Mouse (Mus musculus) spleen, postnatal 4 days (tissue): ENCODE measurements around the gene Cmtr1.
"Not testable (repeated sequence)": the region's sequence is repeated elsewhere in the genome, so short reads cannot be mapped to it uniquely, and the experiment has no call there.

Experiments
- DNase-seq, 2 experiments: peaks; one replicate each; pipeline ENCODE4 v3.0.0; 2022; ENCODE audit warnings: low spot score in 2 of 2

Cmtr1 gene

DNA sequence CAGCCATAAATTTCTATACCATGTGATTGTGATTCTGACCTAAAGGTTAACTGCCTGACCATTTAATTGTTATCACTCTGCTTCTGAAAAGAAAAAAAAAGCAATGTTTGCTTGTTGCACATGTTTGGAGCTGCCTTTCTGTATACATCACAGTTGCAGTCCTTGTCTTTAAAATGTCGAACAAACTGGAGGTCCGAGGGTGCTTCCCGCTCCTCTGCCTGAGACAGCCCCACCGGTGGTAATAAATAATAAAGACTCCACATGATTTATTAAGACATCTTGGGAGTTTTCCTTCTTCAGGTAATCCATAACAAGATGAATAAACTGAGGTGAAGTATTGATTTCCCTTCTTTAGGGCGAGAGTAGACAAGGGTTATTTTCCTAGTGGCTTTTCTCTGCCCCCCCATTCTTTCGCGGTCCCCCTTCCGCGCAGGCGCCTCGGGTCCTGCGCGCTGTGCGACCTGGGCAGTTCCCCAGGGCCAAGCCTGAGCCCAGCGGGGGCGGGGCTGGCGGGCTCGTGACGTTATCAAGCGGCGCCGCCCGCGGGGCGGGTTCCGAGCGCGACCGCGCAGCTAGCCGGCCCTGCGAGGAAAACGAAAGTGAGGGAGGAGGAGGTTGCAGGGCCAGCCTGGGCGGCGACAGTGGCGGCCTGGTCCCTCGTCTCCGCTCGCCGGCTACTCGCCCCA lies at the start of gene Cmtr1:
Cmtr1 (plus strand) TSS at position 520 of the 686 bp plus-strand sequence.
- DNase-seq: peak; percentile 98 to 99

DNA sequence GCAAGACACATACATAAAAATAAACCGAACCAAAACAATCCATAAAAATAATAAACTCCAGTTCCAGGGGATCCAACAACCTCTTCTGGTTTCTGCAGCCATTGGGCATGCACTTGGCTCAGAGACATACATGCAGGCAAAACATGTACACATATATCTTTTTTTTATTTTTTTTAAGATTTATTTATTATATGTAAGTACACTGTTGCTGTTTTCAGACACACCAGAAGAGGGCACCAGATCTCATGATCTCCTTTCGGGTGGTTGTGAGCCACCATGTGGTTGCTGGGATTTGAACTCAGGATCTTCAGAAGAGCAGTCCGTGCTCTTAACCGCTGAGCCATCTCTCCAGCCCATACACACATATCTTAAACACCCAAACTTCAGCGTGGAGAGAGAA lies 46.9 kb upstream of the Cmtr1 start:
- DNase-seq: not testable (repeated sequence)

DNA sequence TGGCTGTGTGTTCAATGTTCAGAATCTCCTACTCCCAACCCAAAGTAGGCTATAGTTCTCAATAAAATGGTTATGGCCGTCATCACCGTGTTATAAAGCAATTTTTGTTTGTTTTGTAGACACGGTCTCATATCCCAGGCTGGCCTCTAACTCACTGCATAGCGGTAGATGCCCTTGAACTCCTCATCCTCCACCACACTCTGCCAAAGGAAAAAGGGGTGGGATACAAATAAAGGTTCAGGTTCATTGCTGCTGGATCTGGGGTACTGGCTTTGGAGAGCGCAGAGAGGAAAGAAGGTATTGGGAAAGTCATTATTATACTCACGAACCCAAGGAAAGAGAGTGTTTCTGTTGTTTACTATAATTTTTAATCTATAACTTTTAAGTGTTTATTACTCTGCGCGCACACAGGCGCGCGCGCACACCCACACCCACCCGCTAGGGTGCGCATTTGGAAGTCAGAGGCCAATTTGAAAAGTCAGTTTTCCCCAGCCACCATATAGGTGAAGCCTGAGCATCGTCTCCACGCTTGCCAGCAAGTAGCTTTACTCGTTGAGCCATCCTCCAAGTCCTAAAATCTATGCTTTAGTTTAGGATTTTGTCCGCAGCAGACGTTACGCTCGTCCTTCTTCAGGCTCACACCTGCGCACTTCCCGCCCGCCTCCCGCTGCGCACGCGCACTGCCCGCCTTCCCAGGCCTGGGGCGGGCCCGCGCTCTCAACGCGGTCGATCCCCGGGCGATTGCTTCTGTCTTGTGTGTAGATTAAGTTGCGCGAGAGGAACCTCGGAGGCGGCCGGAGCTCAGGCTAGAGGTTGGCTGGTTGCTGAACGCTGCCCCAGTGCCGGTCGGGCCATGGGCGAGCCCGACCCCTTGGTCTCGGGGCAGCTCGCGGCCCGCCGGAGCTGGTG lies 46.0 kb upstream of the Cmtr1 start, which contains the start of the genes Rnf8 and Gm28043:
Rnf8 (plus strand) TSS at position 676 of the 909 bp plus-strand sequence.
Gm28043 (plus strand) TSS at position 762 of the 909 bp plus-strand sequence.
- DNase-seq: peak; percentile 95 to 99

DNA sequence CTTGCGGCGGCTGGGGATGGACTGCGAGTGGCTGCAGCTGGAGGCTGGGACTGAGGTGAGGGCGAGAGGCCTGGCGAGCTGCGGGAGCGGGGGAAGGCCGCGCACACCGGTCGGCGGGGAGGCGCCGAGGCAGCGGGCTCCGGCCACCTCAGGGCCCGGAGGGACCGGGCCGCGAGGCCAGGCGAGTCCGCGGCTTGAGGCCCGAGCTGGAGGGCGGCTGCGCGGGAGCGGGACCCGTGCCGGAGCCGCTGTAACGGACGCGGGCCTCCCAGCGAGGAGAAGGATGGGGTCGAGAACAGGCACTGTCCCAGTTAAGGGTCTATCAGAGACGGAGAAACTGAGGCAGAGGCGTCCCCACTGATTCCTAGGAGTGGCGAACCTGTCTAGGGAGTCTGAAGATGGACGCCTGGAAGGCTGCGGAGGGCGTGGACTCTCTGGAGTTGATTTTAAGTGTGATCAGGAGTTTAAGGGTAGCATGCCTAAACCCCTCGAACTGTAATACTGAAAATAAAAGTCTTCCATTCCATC lies 45.3 kb upstream of the Cmtr1 start:
- DNase-seq: no peak

DNA sequence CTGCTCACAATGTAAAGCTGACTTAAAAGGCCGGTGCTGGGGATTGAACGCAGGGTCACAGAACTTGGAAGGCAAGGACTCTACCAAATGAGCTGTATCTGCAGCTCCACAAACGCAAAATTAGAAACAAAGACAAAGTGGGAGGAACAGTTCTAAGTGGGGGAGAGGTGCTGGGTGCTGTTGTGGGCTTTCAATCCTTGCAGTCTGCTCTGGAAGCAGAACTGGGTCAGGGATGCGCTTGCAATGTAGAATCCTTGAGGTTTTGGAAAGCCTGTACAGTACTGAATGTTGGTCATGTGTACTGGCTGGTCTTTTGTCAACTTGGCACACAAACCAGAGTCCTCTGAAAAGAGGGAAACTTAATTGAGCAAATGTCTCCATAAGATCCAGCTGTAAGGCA lies 44.8 kb upstream of the Cmtr1 start:
- DNase-seq: no peak

DNA sequence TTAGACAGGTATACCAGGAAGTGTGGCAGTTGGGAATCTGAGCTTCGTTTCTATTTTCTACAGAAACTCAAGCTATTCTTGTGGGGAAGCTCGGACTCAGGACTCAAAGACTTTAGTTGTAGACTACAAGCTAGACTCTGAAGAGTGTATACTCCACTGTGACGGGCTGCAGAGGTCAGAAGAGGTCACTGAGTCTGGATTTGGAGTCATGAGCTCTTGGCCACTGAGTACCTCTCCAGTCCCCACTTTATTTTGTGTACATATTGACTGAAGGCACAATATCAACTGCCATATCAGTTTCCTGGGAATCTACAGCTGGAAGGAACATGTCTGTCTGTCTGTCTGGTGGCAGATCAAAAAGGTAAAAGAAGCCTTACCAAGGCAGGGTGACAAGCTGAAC lies 41.2 kb upstream of the Cmtr1 start:
- no peak for DNase-seq

DNA sequence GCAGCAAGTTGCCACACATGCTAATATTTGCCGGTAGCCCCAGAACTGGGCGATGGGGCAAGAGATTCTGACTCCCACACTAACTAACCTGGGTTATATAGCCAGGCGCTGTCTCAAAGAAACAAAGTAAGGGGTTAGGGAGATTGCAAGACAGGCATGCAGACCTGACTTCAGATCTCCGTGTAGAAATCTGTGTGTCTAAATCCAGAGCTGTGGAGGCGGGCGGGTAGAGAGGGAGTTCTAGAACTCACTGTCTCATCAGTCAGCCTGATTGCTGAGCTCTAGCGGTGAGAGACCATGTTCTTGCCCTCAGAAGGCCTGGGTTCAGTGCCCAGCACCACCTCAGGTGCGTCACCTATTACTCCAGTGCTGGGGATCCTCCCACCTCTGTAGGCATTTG lies 36.9 kb upstream of the Cmtr1 start:
- DNase-seq: no peak

DNA sequence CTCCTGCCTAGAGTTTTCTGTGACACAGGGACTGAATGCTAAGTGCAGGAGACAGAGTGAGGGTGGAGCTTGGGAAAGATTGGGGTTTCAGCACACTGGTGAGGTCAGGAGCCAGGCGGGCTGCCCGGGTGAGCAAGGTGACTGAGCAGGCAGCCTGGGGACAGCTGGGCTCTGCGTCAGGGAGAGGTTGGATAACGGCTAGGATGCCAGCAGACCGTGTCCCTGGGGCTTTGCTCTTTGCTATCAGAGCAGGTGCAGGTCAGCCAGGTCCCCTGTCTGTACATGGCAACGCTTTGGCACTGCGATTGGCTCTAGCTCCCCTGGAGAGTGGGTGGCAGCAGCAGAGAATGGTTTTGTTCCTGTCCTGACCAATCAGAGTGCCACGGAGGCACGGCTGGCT lies 33.1 kb upstream of the Cmtr1 start:
- DNase-seq: no peak

DNA sequence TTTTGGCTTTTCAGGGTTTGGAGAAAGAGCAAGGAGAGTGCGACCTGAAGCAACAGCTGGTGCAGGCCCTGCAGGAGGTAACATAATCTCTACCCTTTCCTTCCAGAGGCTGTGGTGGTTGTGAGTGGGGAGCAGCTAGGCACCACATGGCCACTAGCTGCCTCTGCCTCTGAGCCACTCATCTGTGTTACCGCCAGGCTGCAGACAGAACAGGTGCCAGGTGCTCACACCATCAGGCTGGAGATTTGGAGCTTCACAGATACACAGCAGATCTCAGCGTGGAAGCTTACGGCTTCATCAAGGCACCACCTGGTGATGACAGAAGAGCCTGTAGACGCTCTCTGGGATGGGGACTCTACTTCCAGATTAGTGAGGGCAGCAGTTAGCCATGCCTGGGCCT lies 31.4 kb upstream of the Cmtr1 start:
- DNase-seq: no peak

DNA sequence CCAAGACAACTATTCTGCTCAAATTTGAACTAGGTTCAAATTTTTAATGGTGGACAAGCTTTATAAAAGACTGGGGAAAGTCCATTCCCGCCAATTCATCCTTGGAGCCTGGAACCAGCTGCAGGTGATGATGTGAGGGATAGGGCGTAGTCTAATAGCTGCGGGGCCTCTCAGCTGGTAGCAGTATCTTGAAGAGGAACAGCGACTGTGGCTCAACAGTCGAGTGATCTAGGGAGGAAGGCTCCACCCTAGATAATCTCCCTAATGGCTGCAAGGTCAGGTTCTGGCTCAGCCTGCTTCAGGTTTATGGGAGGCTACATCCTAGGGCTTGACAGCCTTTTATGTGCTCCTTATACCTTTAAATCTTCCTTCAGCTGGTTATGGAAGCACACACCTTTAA lies 30.8 kb upstream of the Cmtr1 start:
- DNase-seq: no peak

DNA sequence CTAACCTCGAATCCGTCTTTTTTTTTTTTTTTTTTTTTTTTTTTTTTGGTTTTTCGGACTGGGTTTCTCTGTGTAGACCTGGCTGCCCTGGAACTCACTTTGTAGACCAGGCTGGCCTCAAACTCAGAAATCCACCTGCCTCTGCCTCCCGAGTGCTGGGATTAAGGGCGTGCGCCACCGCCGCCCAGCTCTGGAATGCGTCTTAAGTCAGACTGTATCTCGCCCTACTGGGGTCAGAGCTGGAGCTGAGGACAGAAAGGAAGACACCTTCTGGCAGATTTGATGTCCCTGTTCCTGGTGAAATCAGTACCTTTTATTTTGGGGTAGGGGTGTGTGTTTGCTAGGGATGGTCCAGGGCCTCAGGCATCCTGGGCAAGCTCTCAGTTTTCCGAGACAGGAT lies 28.1 kb upstream of the Cmtr1 start:
- DNase-seq: no peak

DNA sequence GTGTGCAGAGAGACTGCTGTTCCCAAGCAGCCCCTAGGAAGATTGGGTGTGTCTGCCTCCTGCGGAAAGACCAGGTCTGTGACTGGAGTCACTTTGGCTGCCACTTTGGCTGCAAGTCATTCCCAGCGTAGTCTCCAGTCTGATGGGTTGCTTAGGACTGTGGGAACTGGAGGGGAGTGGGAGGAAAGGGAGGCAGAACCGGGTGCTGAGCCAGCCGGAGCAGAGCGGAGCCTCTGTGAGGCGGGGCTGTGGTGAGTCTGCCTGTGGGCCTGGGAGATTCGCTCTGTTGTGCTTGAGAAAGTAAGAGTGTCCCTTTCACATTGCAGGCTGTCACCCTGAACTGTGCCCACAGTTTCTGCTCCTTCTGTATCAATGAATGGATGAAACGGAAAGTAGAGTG lies 24.9 kb upstream of the Cmtr1 start:
- DNase-seq: no peak

DNA sequence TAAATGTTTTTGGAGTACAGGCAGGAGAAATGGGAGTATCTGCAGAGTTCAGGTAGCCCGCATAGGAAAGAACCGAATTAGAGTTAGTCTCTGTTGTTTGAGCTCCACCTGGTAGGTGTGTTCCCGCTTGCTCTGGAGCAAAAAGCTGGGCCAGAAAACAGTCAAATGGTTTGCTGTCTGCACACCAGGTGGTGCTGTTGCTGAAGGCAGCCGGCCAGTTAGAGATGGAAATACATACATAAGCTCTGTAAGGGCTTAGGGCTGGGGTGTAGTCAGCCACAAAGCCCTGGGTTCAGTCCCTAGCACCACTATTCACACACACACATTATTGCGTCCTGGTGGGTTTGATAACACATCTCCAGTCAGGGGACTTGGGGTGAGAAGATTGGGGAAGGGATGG lies 24.3 kb upstream of the Cmtr1 start:
- DNase-seq: peak; percentile 46 to 75

DNA sequence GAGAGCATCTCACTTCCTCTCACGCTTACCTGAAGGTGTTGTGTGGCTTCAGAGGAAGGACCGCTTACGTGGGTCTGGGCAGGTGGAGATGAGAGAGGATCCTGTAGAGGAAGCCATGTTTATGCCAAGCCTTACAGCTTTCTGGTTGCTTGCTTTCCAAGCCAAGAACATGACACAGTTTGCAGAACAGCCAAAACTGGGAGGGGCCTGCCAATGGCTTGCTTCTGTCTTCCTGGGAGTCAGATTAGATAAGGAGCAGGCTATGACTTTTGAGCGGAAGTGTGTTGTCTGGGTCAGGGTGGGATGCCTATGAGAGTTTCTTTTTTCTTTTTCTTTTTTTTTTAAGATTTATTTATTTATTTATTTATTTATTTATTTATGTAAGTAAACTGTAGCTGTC lies 23.0 kb upstream of the Cmtr1 start:
- no peak for DNase-seq

DNA sequence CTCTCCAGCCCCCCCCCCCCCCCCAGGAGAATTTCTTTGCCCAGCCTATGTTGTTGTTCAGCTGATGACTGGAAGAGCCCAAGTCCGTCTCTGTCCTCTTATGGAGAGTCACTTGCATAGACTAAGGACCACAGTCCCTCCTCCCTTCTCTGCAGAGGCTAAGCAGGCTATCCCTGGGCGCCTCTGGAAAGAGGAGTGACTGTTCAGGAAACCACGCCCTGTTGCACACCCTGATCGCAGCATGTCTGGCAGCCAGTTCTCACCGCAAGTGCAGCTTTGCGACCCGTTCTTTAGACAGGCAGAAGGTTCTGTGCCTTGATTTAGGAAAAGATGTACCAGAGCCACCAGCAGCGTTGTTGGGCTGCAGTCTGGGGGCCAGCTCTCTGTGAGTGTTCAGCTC lies 22.5 kb upstream of the Cmtr1 start:
- DNase-seq: peak; percentile 64 to 78

DNA sequence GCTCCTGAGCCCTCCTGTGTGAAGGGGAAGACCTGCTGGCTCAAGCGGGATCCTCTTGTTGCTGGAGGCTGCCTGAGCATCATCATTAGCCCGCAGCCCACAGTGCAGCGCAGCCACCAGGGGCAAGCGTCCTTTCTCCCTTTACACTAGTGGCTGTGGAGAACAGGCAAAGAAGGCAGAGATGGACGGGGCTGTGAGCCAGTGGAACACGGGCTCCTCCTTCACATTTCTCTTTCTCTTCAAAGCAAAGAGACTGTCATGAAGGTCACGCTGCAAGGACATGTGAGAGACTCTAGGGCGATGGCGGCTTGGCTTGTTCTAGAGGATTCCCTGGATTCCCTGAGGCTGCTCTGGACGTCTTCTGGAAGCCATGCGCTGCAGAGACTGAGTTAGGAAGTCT lies 19.4 kb upstream of the Cmtr1 start:
- no peak for DNase-seq

DNA sequence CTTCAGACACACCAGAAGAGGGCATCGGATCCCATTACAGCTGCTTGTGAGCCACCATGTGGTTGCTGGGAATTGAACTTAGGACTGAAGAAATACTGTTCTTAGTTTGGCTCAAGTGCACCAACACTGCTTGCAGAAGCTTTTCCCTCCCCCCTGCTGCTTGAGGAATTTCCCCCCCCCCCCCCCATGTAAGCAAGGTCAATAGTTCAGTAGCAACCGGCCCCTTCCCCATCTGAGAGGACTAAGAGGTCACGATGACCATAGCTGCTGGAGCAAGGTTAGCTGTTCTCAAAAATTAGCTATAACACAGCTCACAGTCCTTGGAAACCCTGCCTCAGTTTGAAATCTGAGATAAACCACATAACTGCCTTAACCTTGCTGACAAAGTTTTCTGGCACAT lies 18.2 kb upstream of the Cmtr1 start:
- no peak for DNase-seq

DNA sequence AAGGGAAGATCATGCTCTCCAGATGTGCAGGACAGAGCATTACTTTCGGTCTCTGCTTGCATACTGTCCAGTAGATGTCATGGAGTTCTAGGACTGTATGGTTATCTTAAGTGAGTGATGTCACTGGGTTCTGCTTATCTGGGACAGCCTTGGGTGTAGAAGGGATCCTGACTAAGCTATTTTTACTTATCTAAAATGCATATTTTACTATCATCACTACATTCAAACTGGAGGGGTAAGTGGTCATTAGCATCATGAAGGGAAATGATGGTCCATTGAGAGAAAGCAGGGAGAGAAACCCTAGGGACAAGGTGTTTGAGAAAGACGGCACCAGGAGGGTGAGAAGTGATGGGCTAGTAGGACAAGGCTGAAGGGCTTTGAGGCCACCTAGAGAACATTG lies 2.1 kb upstream of the Cmtr1 start:
- DNase-seq: no peak

DNA sequence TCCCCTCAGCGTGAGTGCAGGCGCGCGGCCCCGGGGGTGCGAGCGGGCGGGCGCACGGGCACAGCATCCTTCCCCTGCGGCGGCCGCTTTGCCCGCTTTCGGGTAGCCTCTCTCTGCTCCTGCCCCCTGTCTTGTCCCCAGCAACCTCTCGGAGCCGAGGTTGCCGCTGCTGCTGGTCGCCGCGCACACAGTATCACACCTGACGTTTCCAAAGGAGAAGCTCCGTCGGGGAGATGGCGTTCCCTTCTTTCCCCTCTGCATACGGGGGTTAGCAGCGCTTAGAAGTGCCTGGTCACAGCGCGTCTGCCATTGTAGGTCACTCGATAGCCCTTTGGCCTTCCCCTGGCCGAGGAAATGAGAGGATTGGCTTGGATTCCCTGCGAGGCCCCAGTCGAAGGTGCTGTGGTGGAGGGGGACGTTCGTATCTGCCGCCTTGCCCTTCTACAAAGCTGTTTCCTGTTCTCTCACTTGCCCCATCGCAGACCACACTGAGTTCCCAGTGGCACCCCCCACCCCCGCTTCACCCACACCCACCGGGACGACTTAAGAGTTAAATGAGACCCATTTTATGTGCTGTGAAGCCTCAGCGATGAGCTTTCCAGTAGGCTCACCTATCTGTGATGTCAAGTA lies 482 bp downstream of the Cmtr1 start:
- DNase-seq: peak in 1 of 2 experiments; percentile 42

DNA sequence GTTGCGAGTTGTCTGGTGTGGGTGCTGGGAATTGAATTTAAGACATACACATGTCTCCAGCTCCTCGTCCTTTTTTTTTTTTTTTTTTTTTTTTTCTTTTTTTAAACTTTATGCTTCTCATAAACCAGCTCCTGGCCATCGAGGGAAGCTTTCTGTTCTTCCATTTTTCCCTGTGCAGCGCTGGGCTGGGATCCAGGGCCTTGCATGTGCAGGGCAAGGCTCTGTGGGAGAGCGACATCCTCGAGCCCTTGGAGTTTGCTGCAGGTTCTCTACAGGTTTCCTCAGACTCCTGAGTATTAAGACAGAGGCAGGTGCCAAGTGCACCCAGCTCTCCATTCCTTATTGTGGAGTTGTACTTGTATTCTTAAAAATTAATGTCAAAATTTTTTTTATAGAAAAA lies 1.8 kb downstream of the Cmtr1 start:
- no peak for DNase-seq

DNA sequence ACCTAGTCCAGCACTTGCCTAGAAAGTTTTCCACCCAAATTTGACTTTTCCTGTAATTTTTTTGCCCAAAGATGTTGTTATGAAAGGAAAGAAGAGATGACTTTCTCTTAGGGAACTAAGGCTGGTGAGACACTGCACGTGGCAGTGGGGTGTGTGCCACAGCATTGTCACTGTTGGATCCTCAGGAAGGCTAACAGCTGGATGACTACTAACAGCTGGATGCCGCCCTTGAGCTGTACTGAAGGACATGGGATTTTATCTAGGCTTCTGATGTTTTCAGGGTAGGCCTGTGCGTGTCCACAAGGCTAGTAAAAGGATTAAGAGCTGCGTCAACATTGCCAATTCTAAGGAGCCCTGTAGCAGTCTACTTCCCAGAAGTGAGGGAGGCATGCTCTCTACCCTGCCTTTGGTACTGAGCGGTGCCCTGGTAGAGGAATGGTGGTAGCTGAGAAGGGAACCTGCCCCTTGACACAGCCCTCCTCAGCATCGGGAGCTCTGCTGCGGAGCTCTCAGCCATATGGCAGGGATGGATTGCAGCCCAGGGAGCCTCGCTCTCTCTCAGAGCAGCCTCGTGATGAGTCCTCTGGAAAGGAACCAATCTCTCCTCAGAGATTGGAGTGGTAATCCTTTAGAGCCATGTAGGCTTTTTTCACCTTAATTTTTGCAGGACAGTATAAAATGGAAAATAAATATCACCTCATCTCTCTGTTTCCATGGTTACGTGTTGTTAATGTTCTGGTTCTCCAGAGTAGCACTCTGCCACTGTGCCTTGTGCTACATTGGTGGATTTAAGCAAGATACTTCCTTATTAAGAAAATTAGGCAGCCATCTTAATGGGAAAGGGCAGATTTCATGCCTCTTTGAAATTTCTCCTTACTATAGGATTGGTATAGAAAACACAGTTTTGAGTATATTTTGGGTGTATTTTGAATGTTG lies 7.9 kb downstream of the Cmtr1 start:
- no peak for DNase-seq
